Mouse (Mus musculus) megakaryocyte, embryonic 14.5 days (primary cell): ENCODE measurements around the gene Borcs5.
"Not testable (repeated sequence)": the region's sequence is repeated elsewhere in the genome, so short reads cannot be mapped to it uniquely, and the experiment has no call there.

ENCODE experiments used
- FLI1 ChIP-seq: IDR thresholded peaks from 2 replicates; pipeline ENCODE4 v1.6.1; 2012; ENCODE audit warnings: low read length, inconsistent platforms, mixed read lengths
- GATA1 ChIP-seq: IDR thresholded peaks from 3 replicates; pipeline ENCODE4 v1.6.1; 2012; ENCODE audit warnings: mixed read lengths, low read length, inconsistent platforms, borderline replicate concordance

GRCm38 (mm10) chr6:134673712-134674111, 34.4 kb downstream of the Borcs5 start:
- not testable (repeated sequence) for TF ChIP-seq GATA1, FLI1
